Mouse (Mus musculus): Measurements from ENCODE around the gene 3830406C13Rik. TPM values are rescaled to one million over a fixed set of nuclear protein-coding genes. Genes with fewer than 3 reads are reported as not detected.

The 3830406C13Rik gene
- polyA plus RNA-seq, 1 experiment from 2014 or later, result 48.9 TPM

DNA sequence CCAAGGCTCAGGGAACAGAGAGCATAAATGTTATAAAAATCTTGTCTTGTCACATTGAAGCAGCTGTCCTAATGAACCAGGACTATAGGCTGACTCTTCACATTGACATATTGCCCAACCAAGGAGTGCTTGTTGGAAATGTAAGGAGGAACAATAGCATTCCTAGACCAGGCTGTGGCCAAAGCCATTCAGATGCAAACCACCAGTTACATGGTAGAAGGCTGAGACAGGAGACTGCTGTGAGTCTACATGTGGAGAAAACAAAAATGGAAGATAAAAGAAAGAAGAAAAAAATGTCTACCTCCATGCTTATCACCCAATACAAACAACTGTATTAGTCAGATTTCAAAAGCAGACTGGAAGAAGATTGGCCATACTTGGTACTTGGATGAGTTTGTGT is 15.2 kb downstream of the 3830406C13Rik start:
- Histone ChIP-seq H3K4me2 (replicated peaks; ENCODE audit: low read depth) (no peak overlapping the region), H3K9ac (ENCODE audit: low read length) (no peak overlapping the region), H3K27me3 (ENCODE audit: control insufficient read depth, insufficient read depth, low read length) (no peaks in the 10 kb centered on the region), H3K9me3 (ENCODE audit: control insufficient read depth, low read length) (no peaks in the 10 kb centered on the region), H3K27ac (replicated peaks) (no peak overlapping the region), H3K4me3 (ENCODE audit: low read depth, low read length) (no peak overlapping the region), H3K4me1 (replicated peaks; ENCODE audit: control insufficient read depth, insufficient read depth) (no peaks in the 10 kb centered on the region), H3K36me3 (ENCODE audit: control insufficient read depth, insufficient read depth, low read length) (0 out of 2 replicates have a peak, but pooled peaks cover 2% of the 10 kb centered on the region)
- no peak for TF ChIP-seq CTCF (IDR thresholded peaks at IDR 0.05; ENCODE audit: low read depth)
- TF ChIP-seq EP300 (optimal IDR thresholded peaks at IDR 0.05), result no peak
- ATAC-seq (ENCODE audit: low FRiP score, low TSS enrichment) (no peak), DNase-seq (ENCODE audit: low spot score) (no peak)

DNA sequence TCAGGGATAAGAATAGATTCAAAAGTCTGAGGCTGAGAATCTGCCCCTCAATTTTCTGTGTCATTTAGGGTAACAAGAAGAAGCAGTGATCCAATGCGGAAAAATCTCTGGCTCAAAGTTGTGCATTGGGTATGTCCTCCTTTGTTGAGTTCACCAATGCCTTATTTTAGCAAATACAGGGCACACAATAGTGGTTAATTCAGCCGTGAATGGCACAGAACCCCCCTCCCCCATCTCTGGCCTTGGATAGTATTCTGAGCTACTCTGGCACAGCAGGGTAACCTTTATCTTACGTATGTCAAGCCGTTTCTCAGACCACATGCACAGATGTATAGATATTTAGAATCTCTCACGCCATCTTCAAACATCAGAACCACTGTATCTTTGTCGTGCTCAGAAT is 15.7 kb downstream of the 3830406C13Rik start:
- Histone ChIP-seq H3K4me1 (replicated peaks; ENCODE audit: control insufficient read depth, insufficient read depth) (no peaks in the 10 kb centered on the region), H3K4me2 (replicated peaks; ENCODE audit: low read depth) (no peak overlapping the region), H3K9me3 (ENCODE audit: control insufficient read depth, low read length) (no peaks in the 10 kb centered on the region), H3K36me3 (ENCODE audit: control insufficient read depth, insufficient read depth, low read length) (0 out of 2 replicates have a peak, but pooled peaks cover 2% of the 10 kb centered on the region), H3K27me3 (ENCODE audit: control insufficient read depth, insufficient read depth, low read length) (no peaks in the 10 kb centered on the region), H3K4me3 (ENCODE audit: low read depth, low read length) (no peak overlapping the region), H3K9ac (ENCODE audit: low read length) (no peak overlapping the region), H3K27ac (replicated peaks) (no peak overlapping the region)
- no peak for DNase-seq (ENCODE audit: low spot score)
- TF ChIP-seq CTCF (IDR thresholded peaks at IDR 0.05; ENCODE audit: low read depth), result no peak
- TF ChIP-seq EP300 (optimal IDR thresholded peaks at IDR 0.05), result no peak
- WGBS, result 82% methylated on average over 6 of the region's 6 CpGs
- ATAC-seq (ENCODE audit: low FRiP score, low TSS enrichment), result no peak

DNA sequence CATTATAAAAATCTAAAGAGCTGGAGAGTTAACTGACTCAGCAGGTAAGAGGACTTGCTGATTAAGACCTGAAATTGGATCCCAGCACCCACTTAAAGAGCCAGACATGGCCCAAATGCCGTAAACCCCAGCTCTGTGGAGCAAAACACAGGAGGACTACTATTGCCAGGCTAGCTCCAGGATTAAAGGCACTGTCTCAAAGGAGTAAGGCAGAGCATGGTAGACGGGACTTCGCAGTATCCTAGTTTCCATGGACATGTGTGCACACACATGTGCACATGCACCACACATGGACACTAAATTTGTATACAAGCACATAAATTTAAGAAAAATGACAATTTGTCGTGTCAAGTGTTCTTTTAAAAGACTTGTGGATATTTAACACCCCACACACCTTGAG is 16.3 kb downstream of the 3830406C13Rik start:
- no peak overlapping the region for H3K27ac ChIP-seq (replicated peaks)
- H3K27me3 ChIP-seq (ENCODE audit: control insufficient read depth, insufficient read depth, low read length), result no peaks in the 10 kb centered on the region
- H3K36me3 ChIP-seq (ENCODE audit: control insufficient read depth, insufficient read depth, low read length), result 0 out of 2 replicates have a peak, but pooled peaks cover 2% of the 10 kb centered on the region
- WGBS, result 87% methylated on average over 4 of the region's 4 CpGs
- H3K9me3 ChIP-seq (ENCODE audit: control insufficient read depth, low read length), result no peaks in the 10 kb centered on the region
- no peak overlapping the region for H3K4me3 ChIP-seq (ENCODE audit: low read depth, low read length)
- H3K4me2 ChIP-seq (replicated peaks; ENCODE audit: low read depth), result no peak overlapping the region
- ATAC-seq (ENCODE audit: low FRiP score, low TSS enrichment) (no peak), DNase-seq (ENCODE audit: low spot score) (no peak)
- TF ChIP-seq CTCF (IDR thresholded peaks at IDR 0.05; ENCODE audit: low read depth) (no peak), EP300 (optimal IDR thresholded peaks at IDR 0.05) (no peak)
- no peak overlapping the region for H3K9ac ChIP-seq (ENCODE audit: low read length)
- no peaks in the 10 kb centered on the region for H3K4me1 ChIP-seq (replicated peaks; ENCODE audit: control insufficient read depth, insufficient read depth)

DNA sequence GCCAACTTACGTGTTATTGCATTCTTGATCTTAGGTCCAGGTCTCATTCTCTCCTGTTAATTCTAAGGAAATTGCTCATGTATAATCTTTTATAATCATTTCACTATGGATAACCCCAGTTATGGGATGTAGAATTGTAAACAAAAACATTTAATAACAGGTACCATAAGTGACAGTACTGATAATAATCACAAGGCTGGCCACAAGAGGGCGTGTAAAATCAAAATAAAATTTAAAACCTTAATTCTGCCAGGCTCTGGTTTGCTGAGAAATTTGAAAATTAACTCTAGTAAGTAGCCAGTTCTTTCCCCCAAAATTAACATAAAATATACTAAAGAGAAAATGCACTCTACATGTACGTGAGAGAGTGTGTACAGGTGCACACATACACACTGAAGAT is 16.7 kb downstream of the 3830406C13Rik start:
- H3K27ac ChIP-seq (replicated peaks), result no peak overlapping the region
- no peak overlapping the region for H3K4me3 ChIP-seq (ENCODE audit: low read depth, low read length)
- DNase-seq (ENCODE audit: low spot score), result no peak
- no peaks in the 10 kb centered on the region for H3K27me3 ChIP-seq (ENCODE audit: control insufficient read depth, insufficient read depth, low read length)
- no peak overlapping the region for H3K4me2 ChIP-seq (replicated peaks; ENCODE audit: low read depth)
- TF ChIP-seq CTCF (IDR thresholded peaks at IDR 0.05; ENCODE audit: low read depth) (peak; percentile 60), EP300 (optimal IDR thresholded peaks at IDR 0.05) (no peak)
- H3K4me1 ChIP-seq (replicated peaks; ENCODE audit: control insufficient read depth, insufficient read depth), result no peaks in the 10 kb centered on the region
- H3K9ac ChIP-seq (ENCODE audit: low read length), result no peak overlapping the region
- H3K36me3 ChIP-seq (ENCODE audit: control insufficient read depth, insufficient read depth, low read length), result 0 out of 2 replicates have a peak, but pooled peaks cover 2% of the 10 kb centered on the region
- no peak for ATAC-seq (ENCODE audit: low FRiP score, low TSS enrichment)
- 71% methylated on average over 3 of the region's 3 CpGs for WGBS
- H3K9me3 ChIP-seq (ENCODE audit: control insufficient read depth, low read length), result no peaks in the 10 kb centered on the region

DNA sequence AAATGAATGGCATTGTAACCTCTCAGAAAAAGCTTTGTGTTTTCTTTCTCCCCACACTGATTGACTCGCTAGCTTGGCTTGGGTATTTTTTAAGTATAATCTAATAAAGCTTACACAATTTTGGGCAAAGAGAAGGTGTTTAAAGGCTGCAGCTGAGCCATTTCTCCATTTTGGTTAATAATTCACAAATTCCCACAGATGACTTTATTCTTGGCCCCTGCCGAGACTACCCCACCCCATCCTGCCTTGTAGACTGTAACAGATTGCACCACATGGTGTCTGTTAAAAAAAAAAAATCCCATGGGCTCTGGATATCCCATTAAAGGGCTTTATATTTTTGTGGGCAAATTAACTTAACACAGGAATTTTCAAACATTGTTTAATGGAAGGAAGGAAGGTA is 19.1 kb downstream of the 3830406C13Rik start:
- H3K27me3 ChIP-seq (ENCODE audit: control insufficient read depth, insufficient read depth, low read length), result no peaks in the 10 kb centered on the region
- H3K4me1 ChIP-seq (replicated peaks; ENCODE audit: control insufficient read depth, insufficient read depth), result no peaks in the 10 kb centered on the region
- no peak overlapping the region for H3K9ac ChIP-seq (ENCODE audit: low read length)
- ATAC-seq (ENCODE audit: low FRiP score, low TSS enrichment) (no peak), DNase-seq (ENCODE audit: low spot score) (no peak)
- H3K4me3 ChIP-seq (ENCODE audit: low read depth, low read length), result no peak overlapping the region
- WGBS, result 41% methylated on average over 2 of the region's 2 CpGs
- H3K4me2 ChIP-seq (replicated peaks; ENCODE audit: low read depth), result no peak overlapping the region
- no peak for TF ChIP-seq CTCF (IDR thresholded peaks at IDR 0.05; ENCODE audit: low read depth)
- TF ChIP-seq EP300 (optimal IDR thresholded peaks at IDR 0.05), result no peak
- H3K9me3 ChIP-seq (ENCODE audit: control insufficient read depth, low read length), result no peaks in the 10 kb centered on the region
- no peak overlapping the region for H3K27ac ChIP-seq (replicated peaks)
- H3K36me3 ChIP-seq (ENCODE audit: control insufficient read depth, insufficient read depth, low read length), result no peaks in the 10 kb centered on the region

DNA sequence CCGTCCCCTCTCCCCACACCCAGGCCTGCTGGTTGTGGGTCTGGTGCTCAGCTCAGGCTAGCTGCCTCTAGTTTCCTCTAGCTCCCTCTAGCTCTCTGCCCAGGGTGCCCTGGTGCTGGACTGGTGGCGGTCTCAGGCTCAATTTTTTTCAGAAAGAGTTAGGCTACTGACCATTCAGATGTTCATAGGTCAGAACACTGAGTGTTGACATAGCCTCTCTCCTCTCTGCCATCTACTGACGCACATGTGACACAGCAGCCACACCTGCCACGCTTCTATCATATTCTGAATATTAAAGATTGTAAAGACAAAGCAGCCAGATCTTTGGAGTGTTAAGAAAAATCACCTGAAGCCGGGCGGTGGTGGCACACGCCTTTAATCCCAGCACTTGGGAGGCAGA is 49.6 kb downstream of the 3830406C13Rik start:
- peak; percentile 34 for TF ChIP-seq CTCF (IDR thresholded peaks at IDR 0.05; ENCODE audit: low read depth)
- no peak for TF ChIP-seq EP300 (optimal IDR thresholded peaks at IDR 0.05)
- DNase-seq (ENCODE audit: low spot score) (no peak), ATAC-seq (ENCODE audit: low FRiP score, low TSS enrichment) (no peak)
- no peaks in the 10 kb centered on the region for H3K9me3 ChIP-seq (ENCODE audit: control insufficient read depth, low read length)
- H3K4me2 ChIP-seq (replicated peaks; ENCODE audit: low read depth), result no peak overlapping the region
- no peaks in the 10 kb centered on the region for H3K4me1 ChIP-seq (replicated peaks; ENCODE audit: control insufficient read depth, insufficient read depth)
- no peak overlapping the region for H3K27ac ChIP-seq (replicated peaks)
- peaks cover 6% of the 10 kb centered on the region; the same call in 1 of the 2 replicates for H3K27me3 ChIP-seq (ENCODE audit: control insufficient read depth, insufficient read depth, low read length)
- H3K4me3 ChIP-seq (ENCODE audit: low read depth, low read length), result no peak overlapping the region
- 66% methylated on average over 7 of the region's 7 CpGs for WGBS
- no peaks in the 10 kb centered on the region for H3K36me3 ChIP-seq (ENCODE audit: control insufficient read depth, insufficient read depth, low read length)
- H3K9ac ChIP-seq (ENCODE audit: low read length), result no peak overlapping the region
